Mouse (Mus musculus): ENCODE measurements at regions not wholly inside any gene's neighbourhood (a gene's known extent, or its start where the extent isn't known, plus 50 kb on each side); places are given as distances from the start of the nearest gene placed in this dataset.

GRCm38 (mm10) chr6:78303187-78303740, 67.2 kb upstream of the Reg3b start:
- no peaks in the 10 kb centered on the region for H3K27me3 ChIP-seq (ENCODE audit: control insufficient read depth, insufficient read depth, low read depth, low read length)
- H3K4me3 ChIP-seq (ENCODE audit: low read depth, low read length): no peak overlapping the region
- no peaks in the 10 kb centered on the region for H3K36me3 ChIP-seq (ENCODE audit: control insufficient read depth, insufficient read depth, low read length)
- no peaks in the 10 kb centered on the region for H3K9me3 ChIP-seq (replicated peaks; ENCODE audit: control insufficient read depth, low read length, poor library complexity, severe bottlenecking)
- no peaks in the 10 kb centered on the region for H3K4me1 ChIP-seq (ENCODE audit: control insufficient read depth, insufficient read depth, low read length)
- no peak overlapping the region for H3K9ac ChIP-seq (ENCODE audit: low read depth, low read length)
- H3K4me2 ChIP-seq (ENCODE audit: low read length): no peak overlapping the region
- ATAC-seq: no peak
- no peak overlapping the region for H3K27ac ChIP-seq (ENCODE audit: low read length)
- 94% methylated on average over 1 of the region's 1 CpGs for WGBS

All from midbrain, embryonic 16.5 days (tissue).